Mouse (Mus musculus) ovary, postnatal 10 days (tissue): ENCODE results near the gene Ctf2.
"Not testable (repeated sequence)": the region's sequence is repeated elsewhere in the genome, so short reads cannot be mapped to it uniquely, and the experiment has no call there.

Source experiments
- DNase-seq: peaks from one replicate; pipeline ENCODE4 v3.0.0; 2022; ENCODE audit warnings: low spot score

The Ctf2 gene

DNA sequence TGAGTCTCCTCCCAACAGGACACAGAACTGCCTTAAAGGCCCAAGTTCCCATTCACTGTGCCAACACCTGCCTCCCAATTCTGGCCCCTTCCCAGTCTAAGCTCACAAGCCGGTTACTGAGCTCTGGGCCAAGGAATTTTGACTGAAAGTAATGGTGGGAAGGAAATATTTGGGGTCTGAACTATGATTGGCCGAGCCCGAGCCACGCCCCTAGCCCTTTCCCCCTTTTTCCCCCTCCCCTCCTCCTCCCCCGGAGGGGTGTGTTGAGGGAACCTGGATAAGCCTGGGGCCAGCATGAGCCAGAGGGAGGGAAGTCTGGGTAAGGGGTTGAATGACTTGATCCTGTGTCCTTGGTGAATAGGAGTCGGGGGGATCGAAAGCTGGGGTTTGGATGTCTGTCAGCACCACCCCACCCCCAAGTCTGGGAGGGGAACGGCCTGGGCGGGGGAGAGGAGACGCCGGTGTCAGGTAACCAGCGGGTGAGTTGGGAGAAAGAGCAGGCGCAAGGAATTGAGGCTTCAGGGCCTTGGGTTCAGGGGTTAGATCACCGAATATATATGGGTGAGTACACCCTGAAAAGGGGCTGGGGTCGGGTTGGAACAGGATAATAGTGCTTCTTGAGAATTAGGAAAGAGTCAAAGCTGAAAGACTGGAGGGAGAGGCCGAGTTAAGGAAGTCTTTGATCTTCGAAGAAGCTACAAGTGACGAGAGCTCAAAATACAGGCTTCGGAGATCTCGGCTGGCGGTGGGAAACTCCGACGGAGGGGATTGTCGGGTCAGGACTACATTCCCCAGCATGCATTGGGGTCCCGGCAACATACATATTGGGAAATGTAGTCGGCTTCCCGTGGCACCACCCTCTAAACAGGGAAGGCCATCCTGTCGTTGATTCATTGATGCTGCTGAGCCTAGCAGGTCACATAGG lies 19.2 kb downstream of the Ctf2 start, which contains the start of gene Ctf1:
TSS of gene Ctf1 (plus strand) at position 276 of the 925 bp plus-strand sequence.
- DNase-seq = peak; percentile 44

GRCm38 (mm10) chr7:127711456-127711855 lies 20.5 kb downstream of the Ctf2 start:
- DNase-seq = no peak

DNA sequence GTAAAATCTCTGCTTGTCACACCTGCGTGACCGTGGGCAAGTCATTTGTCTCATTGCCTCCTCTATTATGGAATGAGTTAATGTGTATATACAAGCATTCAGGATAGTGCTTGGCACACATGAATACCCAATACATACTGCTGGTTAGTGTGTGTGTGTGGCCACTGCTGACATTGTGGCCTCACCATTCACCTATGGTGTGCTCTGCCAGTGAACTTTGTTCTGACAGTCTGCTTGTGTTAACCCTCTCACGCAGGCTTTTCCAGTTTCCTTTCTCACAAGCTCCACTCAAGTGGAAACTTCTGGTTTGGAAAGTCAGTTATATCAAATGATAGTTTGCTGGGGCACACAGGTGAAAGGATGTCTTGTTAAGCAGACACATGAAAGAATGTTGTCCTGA lies 20.9 kb downstream of the Ctf2 start:
- DNase-seq = no peak

GRCm38 (mm10) chr7:127709261-127709979 lies 22.5 kb downstream of the Ctf2 start:
- DNase-seq = no peak

- peak; percentile 83 for DNase-seq
These were observed 23.5 kb downstream of the Ctf2 start, which contains the start of gene Bcl7c for GRCm38 (mm10) chr7:127708207-127709078. Gene Bcl7c (minus strand): TSS chr7:127708933.

GRCm38 (mm10) chr7:127707957-127708206 lies 24.1 kb downstream of the Ctf2 start:
- no peak for DNase-seq

DNA sequence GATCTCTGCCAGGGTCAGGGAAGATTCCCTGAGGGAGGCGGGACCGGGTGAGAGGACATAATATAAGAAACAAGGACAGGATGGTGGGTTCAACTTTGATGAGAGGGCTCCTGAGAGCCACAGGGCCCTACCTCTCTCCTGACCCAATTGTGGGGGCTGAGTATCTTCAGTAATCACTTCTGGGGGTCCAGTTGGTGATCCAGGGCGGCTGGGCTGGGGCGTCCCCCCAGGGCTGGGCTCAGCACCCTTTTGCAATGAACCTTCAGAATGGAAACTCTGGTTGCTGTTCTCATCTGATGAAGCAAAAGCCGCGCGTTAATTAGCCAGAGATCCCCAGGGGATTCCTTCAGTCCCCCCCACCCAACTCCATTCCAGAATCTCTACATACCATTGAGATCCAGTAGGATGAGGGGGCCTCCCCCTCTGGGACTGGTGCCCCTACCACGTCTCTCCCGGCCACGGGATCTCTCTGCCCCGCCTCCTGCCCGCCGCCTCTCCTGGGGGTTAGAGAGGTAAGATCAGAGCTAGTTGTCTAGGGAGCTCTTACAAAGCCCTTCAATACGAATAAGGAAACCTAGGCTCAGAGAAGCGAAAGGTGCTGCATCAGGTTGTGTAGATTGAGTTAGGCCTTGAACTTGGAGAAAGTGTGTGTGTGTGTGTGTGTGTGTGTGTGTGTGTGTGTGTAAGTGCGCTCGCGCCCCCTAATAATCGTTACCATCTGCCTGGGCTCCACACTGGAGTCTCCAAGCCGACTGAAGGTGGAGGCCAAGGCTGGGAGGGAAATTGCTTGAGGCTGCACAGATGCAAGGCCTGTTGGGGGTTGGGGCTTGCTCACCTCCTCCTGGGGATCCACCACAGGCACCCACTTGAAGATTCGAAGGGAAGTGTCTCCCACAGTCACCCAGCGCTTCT lies 24.7 kb downstream of the Ctf2 start:
- no peak for DNase-seq

GRCm38 (mm10) chr7:127705706-127706105 lies 26.3 kb downstream of the Ctf2 start:
- no peak for DNase-seq

GRCm38 (mm10) chr7:127704598-127704997 lies 27.4 kb downstream of the Ctf2 start:
- no peak for DNase-seq

- no peak for DNase-seq
These were observed 28.3 kb downstream of the Ctf2 start for GRCm38 (mm10) chr7:127703561-127704178.

- DNase-seq = no peak
These were observed 31.1 kb downstream of the Ctf2 start for GRCm38 (mm10) chr7:127700712-127701331.

GRCm38 (mm10) chr7:127698986-127699385 lies 33.0 kb downstream of the Ctf2 start:
- DNase-seq = no peak

DNA sequence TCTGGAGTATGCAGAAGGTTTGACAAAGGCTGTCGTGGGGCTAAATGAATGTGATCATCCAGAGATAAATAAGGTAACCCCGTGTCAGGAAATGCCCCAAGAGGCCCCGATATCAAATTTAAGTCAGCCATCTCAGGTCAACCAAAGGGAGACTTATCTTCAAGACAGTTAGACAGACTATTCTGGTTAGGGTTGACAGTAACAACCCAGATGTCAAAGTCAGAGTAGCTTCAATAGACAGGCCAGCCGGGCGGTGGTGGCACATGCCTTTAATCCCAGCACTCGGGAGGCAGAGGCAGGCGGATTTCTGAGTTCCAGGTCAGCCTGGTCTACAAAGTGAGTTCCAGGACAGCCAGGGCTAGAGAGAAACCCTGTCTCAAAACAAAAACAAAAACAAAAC lies 38.2 kb downstream of the Ctf2 start:
- DNase-seq = not testable (repeated sequence)

DNA sequence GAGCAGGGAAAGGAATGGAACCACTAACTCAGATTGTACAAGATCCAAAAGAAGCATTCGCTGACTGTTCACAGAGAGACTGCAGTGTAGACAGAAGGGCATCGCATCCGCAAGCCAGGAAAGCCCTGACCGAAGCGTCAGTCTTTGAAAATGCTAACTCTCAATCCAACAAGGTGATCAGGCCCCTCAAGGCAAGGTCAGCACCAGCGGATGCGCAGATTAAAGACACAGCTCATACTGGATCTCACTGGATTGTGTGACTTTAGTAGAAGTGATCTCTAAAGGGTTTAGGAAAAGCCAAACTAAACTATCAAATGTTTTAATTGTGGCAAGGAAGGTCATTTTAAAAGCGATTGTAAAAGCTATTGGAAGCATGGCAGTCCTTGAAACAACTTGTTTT lies 38.7 kb downstream of the Ctf2 start:
- no peak for DNase-seq

GRCm38 (mm10) chr7:127691221-127691989 lies 40.6 kb downstream of the Ctf2 start:
- DNase-seq = peak; percentile 48

- no peak for DNase-seq
These were observed 42.2 kb downstream of the Ctf2 start for GRCm38 (mm10) chr7:127689626-127690280.

DNA sequence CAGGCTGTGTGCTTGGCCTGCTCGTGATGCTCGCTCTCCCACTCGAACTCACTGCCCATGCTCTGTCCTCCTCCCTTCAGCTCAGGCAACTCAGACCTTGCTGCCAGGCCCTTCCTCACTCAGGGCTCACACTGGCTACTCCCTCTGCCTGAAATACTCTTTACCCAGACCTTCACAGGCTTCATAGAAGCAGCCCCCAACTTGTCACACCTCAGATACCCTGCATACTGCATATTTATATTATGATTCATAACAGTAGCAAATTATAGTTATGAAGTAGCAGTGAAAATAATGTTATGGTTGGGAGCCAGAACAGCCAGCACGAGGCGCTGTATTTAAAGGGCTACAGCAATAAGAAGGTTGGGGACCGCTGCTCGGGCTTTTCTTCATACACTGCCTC lies 43.0 kb downstream of the Ctf2 start:
- DNase-seq = no peak

DNA sequence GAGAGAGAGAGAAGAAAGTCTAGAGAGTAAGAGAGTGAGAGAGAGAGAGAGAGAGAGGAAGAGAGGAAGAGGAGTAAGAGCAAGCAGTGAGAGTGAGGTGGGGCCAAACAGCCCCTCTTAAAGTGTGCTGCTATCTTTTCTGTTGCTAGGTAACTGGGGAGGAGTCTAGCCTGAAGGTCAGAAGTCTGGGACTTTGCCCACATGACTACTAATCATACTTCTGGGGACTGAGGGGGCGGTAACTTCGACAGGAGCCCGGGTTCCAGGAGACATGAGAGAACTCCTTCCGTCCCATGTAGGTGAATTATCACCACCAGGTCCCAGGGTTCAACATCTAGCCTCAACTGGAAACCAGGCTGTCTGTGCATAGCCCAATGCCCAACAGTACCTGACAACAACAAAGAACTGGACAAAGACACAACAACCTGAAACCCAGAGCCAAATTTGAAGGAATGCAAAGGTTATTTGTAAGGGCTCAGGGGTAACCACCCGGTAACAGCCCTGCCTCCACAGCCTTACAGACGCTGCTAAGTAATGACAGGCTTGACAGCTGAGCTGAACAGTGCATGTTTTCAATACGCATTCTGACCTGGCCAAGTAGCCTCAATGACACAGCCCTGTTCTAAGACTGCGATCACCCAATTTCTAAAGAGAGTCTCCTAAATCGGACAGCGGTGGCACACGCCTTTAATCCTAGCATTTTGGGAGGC lies 45.1 kb downstream of the Ctf2 start:
- no peak for DNase-seq
